Mouse (Mus musculus): ENCODE results near the gene 2210408I21Rik.

- TF ChIP-seq CTCF (IDR thresholded peaks at IDR 0.05 in 2 of 3, conservative IDR thresholded peaks at IDR 0.05 in 1 of 3; ENCODE audit: control insufficient read depth in 1 of 3, insufficient read depth in 1 of 3, low read depth in 2 of 3, low read length in 3 of 3, poor library complexity in 1 of 3, severe bottlenecking in 1 of 3) = no peak
- TF ChIP-seq POLR2A (IDR thresholded peaks at IDR 0.05; ENCODE audit: control insufficient read depth in 1 of 2, insufficient read depth in 1 of 2, low read depth in 1 of 2, low read length in 2 of 2, poor library complexity in 1 of 2) = no peak
- TF ChIP-seq E2F4 (IDR thresholded peaks at IDR 0.05; ENCODE audit: borderline replicate concordance, low read depth, low read length) = no peak
- no peak for TF ChIP-seq EP300 (IDR thresholded peaks at IDR 0.05; ENCODE audit: low read depth in 1 of 2, low read length in 2 of 2)
- TF ChIP-seq MAFK (IDR thresholded peaks at IDR 0.05; ENCODE audit: borderline replicate concordance, low read depth, low read length) = no peak
- no peak for TF ChIP-seq TAL1 (IDR thresholded peaks at IDR 0.05; ENCODE audit: low read length)
- TF ChIP-seq CHD1 (IDR thresholded peaks at IDR 0.05; ENCODE audit: low read depth, low read length) = no peak
- TF ChIP-seq HCFC1 (IDR thresholded peaks at IDR 0.05; ENCODE audit: low read depth, low read length) = no peak
- no peak for TF ChIP-seq GATA1 (IDR thresholded peaks at IDR 0.05; ENCODE audit: low read depth, low read length)
- no peak for TF ChIP-seq ZNF384 (IDR thresholded peaks at IDR 0.05; ENCODE audit: low read depth, low read length)
These were observed 402.1 kb downstream of the 2210408I21Rik start for GRCm38 (mm10) chr13:77537466-77537865.

Measured in MEL (cell line).